Mouse (Mus musculus): ENCODE measurements at regions not wholly inside any gene's neighbourhood (a gene's known extent, or its start where the extent isn't known, plus 50 kb on each side); places are given as distances from the start of the nearest gene placed in this dataset.

DNA sequence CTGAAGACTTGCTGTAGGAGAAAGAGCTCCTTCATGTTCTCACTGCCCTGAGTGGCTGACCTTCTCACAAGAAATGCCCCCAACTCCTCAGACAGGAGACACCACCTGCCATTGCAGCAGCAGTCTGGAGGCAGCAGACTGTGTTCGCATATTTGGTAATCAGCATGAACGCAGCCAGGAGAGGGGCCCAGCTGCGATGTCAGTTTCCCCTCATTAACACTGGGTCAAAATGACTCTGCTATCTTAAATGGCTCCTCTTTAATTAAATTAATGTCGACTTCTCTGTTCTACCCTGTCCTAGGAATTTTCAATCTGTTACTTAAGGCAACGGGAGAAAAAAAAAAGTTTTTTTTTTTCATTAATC, 100.9 kb upstream of the Samsn1 start:
- TF ChIP-seq POU5F1 (IDR thresholded peaks at IDR 0.05; ENCODE audit: borderline replicate concordance, low read length): no peak
- TF ChIP-seq CTCF (conservative IDR thresholded peaks at IDR 0.05; ENCODE audit: low read length): no peak
- no peak for TF ChIP-seq NANOG (IDR thresholded peaks at IDR 0.05; ENCODE audit: borderline replicate concordance, low read length)
